Mouse (Mus musculus) forebrain, embryonic 10.5 days (tissue): Measurements from ENCODE around the gene Prickle4. TPM values are rescaled to one million over a fixed set of nuclear protein-coding genes. Genes with fewer than 3 reads are reported as not detected.

Experiments used
- DNase-seq: peaks from one replicate; pipeline ENCODE4 v3.0.0-alpha.2; 2017; ENCODE audit warnings: low spot score; ENCODE audit errors: extremely low spot score
- H3K27ac ChIP-seq: fragments of 300-500 bp; sonication (generic); 2 replicates; pipeline ENCODE4 v1.5.1; 2016; ENCODE audit warnings: mild to moderate bottlenecking
- H3K27me3 ChIP-seq: fragments of 300-500 bp; sonication (generic); 2 replicates; pipeline ENCODE4 v1.6.1; 2016; ENCODE audit warnings: mild to moderate bottlenecking; ENCODE audit not compliant: poor library complexity, severe bottlenecking
- H3K36me3 ChIP-seq: fragments of 300-500 bp; sonication (generic); replicated peaks from 2 replicates; pipeline ENCODE4 v1.6.1; 2016; ENCODE audit warnings: mild to moderate bottlenecking, moderate library complexity
- H3K4me1 ChIP-seq: fragments of 300-500 bp; sonication (generic); 2 replicates; pipeline ENCODE4 v1.6.1; 2016
- H3K4me3 ChIP-seq: fragments of 300-500 bp; sonication (generic); 2 replicates; pipeline ENCODE4 v1.5.1; 2016; ENCODE audit warnings: mild to moderate bottlenecking, moderate library complexity
- H3K9me3 ChIP-seq: fragments of 300-500 bp; sonication (generic); 2 replicates; pipeline ENCODE4 v1.6.1; 2016; ENCODE audit warnings: mild to moderate bottlenecking, moderate library complexity
- WGBS: fragments of 180-500 bp; shearing (Covaris S2); methylation state at CpG from one replicate; pipeline ENCODE4 v1.1.7; 2016; 5-methylcytosine and 5-hydroxymethylcytosine counted together
- polyA plus RNA-seq: library from polyadenylated mRNA; unstranded; fragments of >200 nt; fragmentation: Nextera tagmentation; extraction: Ambion mirVana; gene quantifications from 2 replicates; pipeline ENCODE4 v1.2.1, GENCODE M21; 2016

The Prickle4 gene
- polyA plus RNA-seq, 1 experiment from 2014 or later = 0.90 TPM

GRCm38 (mm10) chr17:47726566-47726965, 32.0 kb upstream of the Prickle4 start, which contains the start of gene Pgc:
Gene Pgc (plus strand): TSS chr17:47726842.
- no peaks in the 10 kb centered on the region for H3K9me3 ChIP-seq
- no peaks in the 10 kb centered on the region for H3K36me3 ChIP-seq
- no peak within 1 kb of the TSS for H3K27ac ChIP-seq
- DNase-seq = no peak
- no peak within 1 kb of the TSS for H3K4me3 ChIP-seq
- WGBS = 84% methylated on average over 11 of the region's 11 CpGs
- H3K27me3 ChIP-seq = peaks cover 4% of the 10 kb centered on the region; the same call in 1 of the 2 replicates
- peaks cover 14% of the 10 kb centered on the region for H3K4me1 ChIP-seq

- Histone ChIP-seq H3K36me3 (no peaks in the 10 kb centered on the region), H3K9me3 (no peaks in the 10 kb centered on the region), H3K4me3 (no peak overlapping the region), H3K27ac (no peak overlapping the region), H3K4me1 (no peaks in the 10 kb centered on the region), H3K27me3 (no peaks in the 10 kb centered on the region)
- 88% methylated on average over 4 of the region's 4 CpGs for WGBS
- no peak for DNase-seq
Measured at GRCm38 (mm10) chr17:47721183-47721582, 26.6 kb upstream of the Prickle4 start.

- Histone ChIP-seq H3K9me3 (no peaks in the 10 kb centered on the region), H3K4me1 (peaks cover 5% of the 10 kb centered on the region), H3K36me3 (no peaks in the 10 kb centered on the region), H3K27me3 (no peaks in the 10 kb centered on the region), H3K4me3 (no peak overlapping the region), H3K27ac (no peak overlapping the region)
- 64% methylated on average over 3 of the region's 3 CpGs for WGBS
- DNase-seq = no peak
Measured at GRCm38 (mm10) chr17:47715037-47715436, 20.5 kb upstream of the Prickle4 start.

- Histone ChIP-seq H3K27ac (no peak overlapping the region), H3K9me3 (no peaks in the 10 kb centered on the region), H3K36me3 (no peaks in the 10 kb centered on the region), H3K27me3 (no peaks in the 10 kb centered on the region), H3K4me1 (peaks cover 5% of the 10 kb centered on the region), H3K4me3 (no peak overlapping the region)
- WGBS = 47% methylated on average over 11 of the region's 22 CpGs
- DNase-seq = no peak
Measured at GRCm38 (mm10) chr17:47712889-47713571, 18.5 kb upstream of the Prickle4 start.

- no peak overlapping the region for H3K27ac ChIP-seq
- H3K9me3 ChIP-seq = no peaks in the 10 kb centered on the region
- WGBS = 74% methylated on average over 6 of the region's 6 CpGs
- no peak overlapping the region for H3K4me3 ChIP-seq
- DNase-seq = no peak
- no peaks in the 10 kb centered on the region for H3K36me3 ChIP-seq
- no peaks in the 10 kb centered on the region for H3K27me3 ChIP-seq
- H3K4me1 ChIP-seq = peaks cover 7% of the 10 kb centered on the region
Measured at GRCm38 (mm10) chr17:47711883-47712282, 17.3 kb upstream of the Prickle4 start.

- WGBS = 83% methylated on average over 3 of the region's 3 CpGs
- Histone ChIP-seq H3K36me3 (no peaks in the 10 kb centered on the region), H3K9me3 (no peaks in the 10 kb centered on the region), H3K4me3 (no peak overlapping the region), H3K27ac (no peak overlapping the region), H3K27me3 (peaks cover 10% of the 10 kb centered on the region; the same call in 1 of the 2 replicates), H3K4me1 (peaks cover 15% of the 10 kb centered on the region)
- no peak for DNase-seq
Measured at GRCm38 (mm10) chr17:47710036-47710435, 15.5 kb upstream of the Prickle4 start.

GRCm38 (mm10) chr17:47708972-47709371, 14.4 kb upstream of the Prickle4 start:
- Histone ChIP-seq H3K4me1 (peaks cover 15% of the 10 kb centered on the region), H3K9me3 (no peaks in the 10 kb centered on the region), H3K27me3 (peaks cover 20% of the 10 kb centered on the region), H3K4me3 (no peak overlapping the region), H3K36me3 (peaks cover 6% of the 10 kb centered on the region; the same call in 1 of the 2 replicates), H3K27ac (no peak overlapping the region)
- no peak for DNase-seq
- 80% methylated on average over 4 of the region's 4 CpGs for WGBS

- peaks cover 30% of the 10 kb centered on the region for H3K27me3 ChIP-seq
- H3K9me3 ChIP-seq = no peaks in the 10 kb centered on the region
- peaks cover 16% of the 10 kb centered on the region for H3K36me3 ChIP-seq
- no peak overlapping the region for H3K4me3 ChIP-seq
- H3K27ac ChIP-seq = no peak overlapping the region
- peaks cover 22% of the 10 kb centered on the region for H3K4me1 ChIP-seq
- DNase-seq = no peak
- 90% methylated on average over 3 of the region's 3 CpGs for WGBS
Measured at GRCm38 (mm10) chr17:47707961-47708360, 13.4 kb upstream of the Prickle4 start.

GRCm38 (mm10) chr17:47706196-47706595, 11.7 kb upstream of the Prickle4 start:
- 79% methylated on average over 1 of the region's 1 CpGs for WGBS
- peaks cover 25% of the 10 kb centered on the region for H3K4me1 ChIP-seq

GRCm38 (mm10) chr17:47704692-47705091, 10.2 kb upstream of the Prickle4 start:
- 80% methylated on average over 4 of the region's 4 CpGs for WGBS
- no peak for DNase-seq
- H3K36me3 ChIP-seq = peaks cover 45% of the 10 kb centered on the region

More at GRCm38 (mm10) chr17:47706196-47706595, 11.7 kb upstream of the Prickle4 start:
- Histone ChIP-seq H3K36me3 (peaks cover 33% of the 10 kb centered on the region), H3K4me3 (no peak overlapping the region), H3K27ac (no peak overlapping the region), H3K27me3 (peaks cover 48% of the 10 kb centered on the region), H3K9me3 (no peaks in the 10 kb centered on the region)
- no peak for DNase-seq

GRCm38 (mm10) chr17:47703556-47703955, 9.0 kb upstream of the Prickle4 start:
- Histone ChIP-seq H3K27me3 (peaks cover 50% of the 10 kb centered on the region), H3K4me3 (peak overlapping the region; percentile 20), H3K4me1 (peaks cover 25% of the 10 kb centered on the region), H3K36me3 (peaks cover 57% of the 10 kb centered on the region), H3K9me3 (no peaks in the 10 kb centered on the region), H3K27ac (0 out of 2 replicates have a peak overlapping the region, but pooled peaks have one; percentile 58)
- no peak for DNase-seq
- 30% methylated on average over 20 of the region's 20 CpGs for WGBS

More at GRCm38 (mm10) chr17:47704692-47705091, 10.2 kb upstream of the Prickle4 start:
- no peaks in the 10 kb centered on the region for H3K9me3 ChIP-seq
- no peak overlapping the region for H3K4me3 ChIP-seq
- H3K4me1 ChIP-seq = peaks cover 25% of the 10 kb centered on the region
- peaks cover 50% of the 10 kb centered on the region for H3K27me3 ChIP-seq
- H3K27ac ChIP-seq = no peak overlapping the region

- peaks cover 25% of the 10 kb centered on the region for H3K4me1 ChIP-seq
- H3K36me3 ChIP-seq = peaks cover 62% of the 10 kb centered on the region
- H3K9me3 ChIP-seq = no peaks in the 10 kb centered on the region
- peak overlapping the region; percentile 20; the same call in 1 of the 2 replicates for H3K4me3 ChIP-seq
- DNase-seq = no peak
- H3K27ac ChIP-seq = 0 out of 2 replicates have a peak overlapping the region, but pooled peaks have one; percentile 58
- H3K27me3 ChIP-seq = peaks cover 50% of the 10 kb centered on the region
- WGBS = 42% methylated on average over 28 of the region's 28 CpGs
Measured at GRCm38 (mm10) chr17:47702548-47703345, 8.2 kb upstream of the Prickle4 start.

GRCm38 (mm10) chr17:47701793-47702192, 7.3 kb upstream of the Prickle4 start:
- Histone ChIP-seq H3K9me3 (no peaks in the 10 kb centered on the region), H3K36me3 (peaks cover 64% of the 10 kb centered on the region), H3K4me3 (no peak overlapping the region), H3K4me1 (peaks cover 22% of the 10 kb centered on the region), H3K27ac (no peak overlapping the region), H3K27me3 (peaks cover 58% of the 10 kb centered on the region)
- no peak for DNase-seq
- 87% methylated on average over 9 of the region's 9 CpGs for WGBS
